Mouse (Mus musculus): ENCODE measurements around the gene Gfpt1.

- no peak for TF ChIP-seq POLR2A (IDR thresholded peaks at IDR 0.05; ENCODE audit: borderline replicate concordance, extremely low read depth, low read depth, low read length)
- TF ChIP-seq CTCF (IDR thresholded peaks at IDR 0.05; ENCODE audit: insufficient read depth, low read length) = no peak
Measured at GRCm38 (mm10) chr6:87032401-87032800, 10.2 kb upstream of the Gfpt1 start.
